Comparison of ENCODE assay signal across 18 mouse cellular contexts in genomic region chr11:18069348-18070031, GRCm38 (mm10).
DNase-seq lines count a peak whose midpoint lies in the region; ATAC-seq and TF ChIP-seq lines count a peak whose summit lies in the region.
"Had no signal": no experiment of that assay in that cellular context is flagged by ENCODE, and none has a peak within 500 bp of the region (broad histone marks: within the 10 kb centered on the region; RNA-seq: fewer than 3 reads in every experiment).

No protein-coding gene starts in this region.

- peaks cover 5% of the 10 kb centered on the region for H3K4me1 ChIP-seq in forebrain, embryonic 12.5 days
- 0 out of 2 replicates have a peak, but pooled peaks cover 6% of the 10 kb centered on the region for H3K4me1 ChIP-seq in forebrain, postnatal 0 days (ENCODE audit: insufficient read depth)
- no peaks in the 10 kb centered on the region; the same call in 1 of the 2 replicates for H3K4me1 ChIP-seq in hindbrain, embryonic 10.5 days (replicated peaks)
- peaks cover 5% of the 10 kb centered on the region; the same call in 1 of the 2 replicates for H3K4me1 ChIP-seq in midbrain, embryonic 13.5 days (replicated peaks)
- H3K4me1 ChIP-seq: heart, embryonic 15.5 days; liver, embryonic 13.5 days had no signal

- no peak overlapping the region for H3K4me2 ChIP-seq in forebrain, embryonic 12.5 days
- no peak overlapping the region for H3K4me2 ChIP-seq in forebrain, postnatal 0 days (ENCODE audit: low read depth)
- H3K4me2 ChIP-seq in midbrain, embryonic 13.5 days (replicated peaks): peak overlapping the region; percentile 2; the same call in 1 of the 2 replicates
- H3K4me2 ChIP-seq: heart, embryonic 15.5 days; liver, embryonic 13.5 days had no signal

- no peak overlapping the region; the same call in 1 of the 2 replicates for H3K27ac ChIP-seq in forebrain, embryonic 12.5 days
- no peak overlapping the region for H3K27ac ChIP-seq in forebrain, postnatal 0 days (ENCODE audit: low read depth, low read length)
- peak overlapping the region; percentile 45 for H3K27ac ChIP-seq in hindbrain, embryonic 10.5 days
- H3K27ac ChIP-seq in midbrain, embryonic 13.5 days: no peak overlapping the region
- H3K27ac ChIP-seq: gastrocnemius, adult 2 months; heart, embryonic 15.5 days; liver, embryonic 13.5 days had no signal

- DNase-seq in forebrain, postnatal 0 days: no peak
- DNase-seq in hindbrain, embryonic 10.5 days (ENCODE audit: low spot score): no peak
- peak; percentile 43 for DNase-seq in retina, embryonic 14.5 days (ENCODE audit: low spot score)
- no peak for DNase-seq in spleen, postnatal 4 days (ENCODE audit: low spot score in 2 of 2)
- DNase-seq in thymus, adult 18-20 months: no peak
- DNase-seq: cerebellum, adult 11 months; cerebellum, postnatal 25 days; gastrocnemius, adult 2 months; heart, adult 11 months; kidney, adult 2 months; kidney, postnatal 25 days; liver, embryonic 13.5 days; right cerebral cortex, postnatal 14 days had no signal

- no peaks in the 10 kb centered on the region for H3K9me3 ChIP-seq in forebrain, embryonic 12.5 days
- H3K9me3 ChIP-seq in forebrain, postnatal 0 days (ENCODE audit: low read length): no peaks in the 10 kb centered on the region
- no peaks in the 10 kb centered on the region for H3K9me3 ChIP-seq in hindbrain, embryonic 10.5 days
- no peaks in the 10 kb centered on the region for H3K9me3 ChIP-seq in midbrain, embryonic 13.5 days
- H3K9me3 ChIP-seq: heart, embryonic 15.5 days; liver, embryonic 13.5 days had no signal

- no peak overlapping the region for H3K4me3 ChIP-seq in forebrain, embryonic 12.5 days (replicated peaks)
- no peak overlapping the region for H3K4me3 ChIP-seq in forebrain, postnatal 0 days (ENCODE audit: low read depth, low read length)
- H3K4me3 ChIP-seq in hindbrain, embryonic 10.5 days: no peak overlapping the region
- H3K4me3 ChIP-seq in midbrain, embryonic 13.5 days (replicated peaks): no peak overlapping the region
- H3K4me3 ChIP-seq: gastrocnemius, adult 2 months; heart, embryonic 15.5 days; liver, embryonic 13.5 days had no signal

- H3K9ac ChIP-seq in forebrain, embryonic 12.5 days: no peak overlapping the region
- H3K9ac ChIP-seq in forebrain, postnatal 0 days: no peak overlapping the region
- H3K9ac ChIP-seq in midbrain, embryonic 13.5 days (replicated peaks): no peak overlapping the region
- H3K9ac ChIP-seq: heart, embryonic 15.5 days; liver, embryonic 13.5 days had no signal

- no peaks in the 10 kb centered on the region for H3K27me3 ChIP-seq in forebrain, embryonic 12.5 days
- no peaks in the 10 kb centered on the region for H3K27me3 ChIP-seq in forebrain, postnatal 0 days (ENCODE audit: insufficient read depth, low read length)
- no peaks in the 10 kb centered on the region for H3K27me3 ChIP-seq in hindbrain, embryonic 10.5 days (ENCODE audit: insufficient read depth, poor library complexity, severe bottlenecking)
- H3K27me3 ChIP-seq in midbrain, embryonic 13.5 days: no peaks in the 10 kb centered on the region
- H3K27me3 ChIP-seq: heart, embryonic 15.5 days; liver, embryonic 13.5 days had no signal

- no peaks in the 10 kb centered on the region for H3K36me3 ChIP-seq in forebrain, embryonic 12.5 days (replicated peaks)
- H3K36me3 ChIP-seq in forebrain, postnatal 0 days (ENCODE audit: insufficient read depth): no peaks in the 10 kb centered on the region
- no peaks in the 10 kb centered on the region for H3K36me3 ChIP-seq in hindbrain, embryonic 10.5 days
- no peaks in the 10 kb centered on the region for H3K36me3 ChIP-seq in midbrain, embryonic 13.5 days
- H3K36me3 ChIP-seq: heart, embryonic 15.5 days; liver, embryonic 13.5 days had no signal

- no peak for TF ChIP-seq CTCF in forebrain, postnatal 0 days (IDR thresholded peaks at IDR 0.05; ENCODE audit: low read depth)

- peak; percentile 82 for ATAC-seq in forebrain, embryonic 12.5 days (ENCODE audit: low FRiP score)
- no peak for ATAC-seq in forebrain, postnatal 0 days
- peak; percentile 82 for ATAC-seq in midbrain, embryonic 13.5 days
- no peak for ATAC-seq in megakaryocyte progenitor cell, adult 5-6 weeks (replicated peaks; ENCODE audit: poor library complexity)
- ATAC-seq: Patski had no signal

- WGBS in forebrain, embryonic 12.5 days: 50% methylated on average over 7 of the region's 7 CpGs
- WGBS in forebrain, postnatal 0 days: 42% methylated on average over 7 of the region's 7 CpGs
- 65% methylated on average over 7 of the region's 7 CpGs for WGBS in hindbrain, embryonic 10.5 days
- 46% methylated on average over 7 of the region's 7 CpGs for WGBS in midbrain, embryonic 13.5 days

Comparison
In these comparisons a context has a peak if more than half of its experiments do, and no peak if none do; other contexts are left out.
1. ATAC-seq: peak in forebrain, embryonic 12.5 days (single experiment) and midbrain, embryonic 13.5 days (single experiment); none in forebrain, postnatal 0 days (single experiment) and megakaryocyte progenitor cell, adult 5-6 weeks (single experiment).